8 mouse cellular contexts compared by ENCODE assay signal in genomic region chr8:71654600-71654999, GRCm38 (mm10). TPM values are rescaled to one million over a fixed set of nuclear protein-coding genes. Genes with fewer than 3 reads are reported as not detected.
A peak's percentile ranks its signal among the peaks of the same experiment; 100 is the strongest.
DNase-seq lines count a peak whose midpoint lies in the region; ATAC-seq and TF ChIP-seq lines count a peak whose summit lies in the region.

No protein-coding gene starts in this region.

- H3K9ac ChIP-seq in heart, embryonic 14.5 days (ENCODE audit: low read length), result no peak overlapping the region
- no peak overlapping the region for H3K9ac ChIP-seq in hindbrain, embryonic 16.5 days (ENCODE audit: low read depth, low read length)
- no peak overlapping the region for H3K9ac ChIP-seq in lung, postnatal 0 days (replicated peaks; ENCODE audit: low read depth)
- no peak overlapping the region for H3K9ac ChIP-seq in stomach, embryonic 16.5 days (ENCODE audit: low read length)

- no peak overlapping the region for H3K27ac ChIP-seq in heart, embryonic 14.5 days (replicated peaks in 1 of 2; ENCODE audit: control insufficient read depth in 1 of 2, insufficient read depth in 1 of 2, low read depth in 2 of 2, low read length in 2 of 2)
- H3K27ac ChIP-seq in hindbrain, embryonic 16.5 days (ENCODE audit: low read depth, low read length), result no peak overlapping the region
- H3K27ac ChIP-seq in lung, postnatal 0 days (ENCODE audit: low read length), result no peak overlapping the region
- H3K27ac ChIP-seq in stomach, embryonic 16.5 days (ENCODE audit: low read length), result no peak overlapping the region

- no peak for TF ChIP-seq CTCF in lung, postnatal 0 days (IDR thresholded peaks at IDR 0.05)

- no peak for TF ChIP-seq EP300 in lung, postnatal 0 days (IDR thresholded peaks at IDR 0.05)

- H3K4me2 ChIP-seq in heart, embryonic 14.5 days (ENCODE audit: low read length), result peak overlapping the region; percentile 18; the same call in 1 of the 2 replicates
- H3K4me2 ChIP-seq in hindbrain, embryonic 16.5 days (ENCODE audit: low read length), result 0 out of 2 replicates have a peak overlapping the region, but pooled peaks have one; percentile 15
- H3K4me2 ChIP-seq in lung, postnatal 0 days (replicated peaks; ENCODE audit: low read depth, low read length), result no peak overlapping the region
- peak overlapping the region; percentile 35 for H3K4me2 ChIP-seq in stomach, embryonic 16.5 days (ENCODE audit: low read depth, low read length)

- H3K4me3 ChIP-seq in heart, embryonic 14.5 days (ENCODE audit: control insufficient read depth in 1 of 2, insufficient read depth in 1 of 2, low read depth in 1 of 2, low read length in 2 of 2), result no peak overlapping the region
- no peak overlapping the region for H3K4me3 ChIP-seq in hindbrain, embryonic 16.5 days (ENCODE audit: low read length)
- no peak overlapping the region for H3K4me3 ChIP-seq in lung, postnatal 0 days (ENCODE audit: low read depth, low read length)
- H3K4me3 ChIP-seq in stomach, embryonic 16.5 days (replicated peaks; ENCODE audit: low read length), result peak overlapping the region; percentile 24

- H3K36me3 ChIP-seq in heart, embryonic 14.5 days (ENCODE audit: control insufficient read depth, insufficient read depth, low read length), result no peaks in the 10 kb centered on the region
- H3K36me3 ChIP-seq in hindbrain, embryonic 16.5 days (ENCODE audit: control insufficient read depth, insufficient read depth, low read length), result peaks cover 28% of the 10 kb centered on the region
- no peaks in the 10 kb centered on the region for H3K36me3 ChIP-seq in lung, postnatal 0 days (ENCODE audit: insufficient read depth, low read length)
- no peaks in the 10 kb centered on the region for H3K36me3 ChIP-seq in stomach, embryonic 16.5 days (ENCODE audit: control insufficient read depth, insufficient read depth, low read length)

- 1% methylated on average over 24 of the region's 24 CpGs for WGBS in heart, embryonic 14.5 days
- 6% methylated on average over 24 of the region's 24 CpGs for WGBS in hindbrain, embryonic 16.5 days
- WGBS in lung, postnatal 0 days, result 2% methylated on average over 24 of the region's 24 CpGs
- 3% methylated on average over 24 of the region's 24 CpGs for WGBS in stomach, embryonic 16.5 days

- intact Hi-C loops in heart, postnatal 10 days (cut with DNase I), result no loop called here
- intact Hi-C loops in gastrocnemius, postnatal 14 days (cut with DNase I; ENCODE audit: low total_unique reads), result no loop called here

- H3K27me3 ChIP-seq in heart, embryonic 14.5 days (ENCODE audit: control insufficient read depth, insufficient read depth, low read length), result peaks cover 76% of the 10 kb centered on the region
- H3K27me3 ChIP-seq in hindbrain, embryonic 16.5 days (replicated peaks; ENCODE audit: control insufficient read depth, insufficient read depth, low read length), result peaks cover 21% of the 10 kb centered on the region
- H3K27me3 ChIP-seq in lung, postnatal 0 days (replicated peaks; ENCODE audit: insufficient read depth, low read length), result 0 out of 2 replicates have a peak, but pooled peaks cover 36% of the 10 kb centered on the region
- peaks cover 50% of the 10 kb centered on the region for H3K27me3 ChIP-seq in stomach, embryonic 16.5 days (ENCODE audit: control insufficient read depth, insufficient read depth, low read length)

- H3K9me3 ChIP-seq in heart, embryonic 14.5 days (ENCODE audit: control insufficient read depth, low read length), result no peaks in the 10 kb centered on the region
- no peaks in the 10 kb centered on the region for H3K9me3 ChIP-seq in hindbrain, embryonic 16.5 days (ENCODE audit: control insufficient read depth, low read length)
- H3K9me3 ChIP-seq in lung, postnatal 0 days (ENCODE audit: low read length), result no peaks in the 10 kb centered on the region
- H3K9me3 ChIP-seq in stomach, embryonic 16.5 days (replicated peaks; ENCODE audit: control insufficient read depth, low read length), result no peaks in the 10 kb centered on the region

- DNase-seq in heart, postnatal 10 days, result no peak
- no peak for DNase-seq in lung, postnatal 0 days (ENCODE audit: low spot score)
- DNase-seq in gastrocnemius, postnatal 14 days, result no peak
- DNase-seq in heart, adult 11 months, result no peak

- H3K4me1 ChIP-seq in heart, embryonic 14.5 days (ENCODE audit: control insufficient read depth in 2 of 2, insufficient read depth in 2 of 2, low read length in 2 of 2), result peaks cover 2 to 3% of the 10 kb centered on the region in 2 experiments; a peak in 2 of 4 replicates
- H3K4me1 ChIP-seq in hindbrain, embryonic 16.5 days (ENCODE audit: control insufficient read depth, insufficient read depth, low read depth, low read length), result no peaks in the 10 kb centered on the region
- H3K4me1 ChIP-seq in lung, postnatal 0 days (ENCODE audit: insufficient read depth, low read depth, low read length), result no peaks in the 10 kb centered on the region
- H3K4me1 ChIP-seq in stomach, embryonic 16.5 days (ENCODE audit: control insufficient read depth, insufficient read depth, low read length), result peaks cover 5% of the 10 kb centered on the region; the same call in 1 of the 2 replicates

- ATAC-seq in heart, embryonic 14.5 days (ENCODE audit: insufficient number of reproducible peaks, insufficient read depth, low FRiP score, low read depth), result no peak
- ATAC-seq in common myeloid progenitor, adult 5-6 weeks (replicated peaks; ENCODE audit: low read depth, poor library complexity, severe bottlenecking), result peak; percentile 70
- ATAC-seq in hindbrain, embryonic 16.5 days, result no peak
- ATAC-seq in lung, postnatal 0 days, result peak; percentile 78
- ATAC-seq in stomach, embryonic 16.5 days (ENCODE audit: insufficient read depth, low FRiP score), result peak; percentile 54; the same call in 1 of the 2 replicates

RNA-seq across cellular contexts. Expression of gene Unc13a, which starts 17.0 kb away (rescaled TPM):
- 0.38 and 0.89 TPM in 2 replicates for polyA plus RNA-seq in heart, embryonic 14.5 days (2014; fragmentation: Nextera tagmentation; extraction: Ambion mirVana)
- 1 to 10 TPM; 1.1 to 1.5 TPM for total RNA-seq in heart, postnatal 10 days (2021)
- total RNA-seq in common myeloid progenitor, adult 5-6 weeks (2017), result 0.46 and 11.3 TPM in 2 replicates
- 22.4 and 23.1 TPM in 2 replicates for polyA plus RNA-seq in hindbrain, embryonic 16.5 days (2015; fragmentation: Nextera tagmentation; extraction: Ambion mirVana)
- 0.35 and 0.46 TPM in 2 replicates for polyA plus RNA-seq in lung, postnatal 0 days (2015; fragmentation: Nextera tagmentation; extraction: Ambion mirVana)
- 1.1 and 1.2 TPM in 2 replicates for polyA plus RNA-seq in stomach, embryonic 16.5 days (2015; fragmentation: Nextera tagmentation; extraction: Ambion mirVana)
- under 1 TPM; 0.18 to 0.20 TPM for total RNA-seq in gastrocnemius, postnatal 14 days (2021)

RNA-seq across cellular contexts. Expression of gene Jak3, which starts 21.5 kb away (rescaled TPM):
- polyA plus RNA-seq in heart, embryonic 14.5 days (2014; fragmentation: Nextera tagmentation; extraction: Ambion mirVana), result 5.9 and 6.3 TPM in 2 replicates
- total RNA-seq in heart, postnatal 10 days (2021), result 10 to 100 TPM; 14.3 to 15.0 TPM
- total RNA-seq in common myeloid progenitor, adult 5-6 weeks (2017), result 9.4 and 14.1 TPM in 2 replicates
- polyA plus RNA-seq in hindbrain, embryonic 16.5 days (2015; fragmentation: Nextera tagmentation; extraction: Ambion mirVana), result 7.3 and 8.1 TPM in 2 replicates
- 7.7 and 10.0 TPM in 2 replicates for polyA plus RNA-seq in lung, postnatal 0 days (2015; fragmentation: Nextera tagmentation; extraction: Ambion mirVana)
- 9.3 and 9.5 TPM in 2 replicates for polyA plus RNA-seq in stomach, embryonic 16.5 days (2015; fragmentation: Nextera tagmentation; extraction: Ambion mirVana)
- 1 to 10 TPM; 2.6 to 2.8 TPM for total RNA-seq in gastrocnemius, postnatal 14 days (2021)

RNA-seq across cellular contexts. Expression of gene Insl3, which starts 34.4 kb away (rescaled TPM):
- polyA plus RNA-seq in heart, embryonic 14.5 days (2014; fragmentation: Nextera tagmentation; extraction: Ambion mirVana), result 2.4 and 2.7 TPM in 2 replicates
- total RNA-seq in heart, postnatal 10 days (2021), result 1 to 10 TPM; 5.1 to 5.4 TPM
- total RNA-seq in common myeloid progenitor, adult 5-6 weeks (2017), result 3.4 and 3.5 TPM in 2 replicates
- polyA plus RNA-seq in hindbrain, embryonic 16.5 days (2015; fragmentation: Nextera tagmentation; extraction: Ambion mirVana), result 1.2 and 1.5 TPM in 2 replicates
- polyA plus RNA-seq in lung, postnatal 0 days (2015; fragmentation: Nextera tagmentation; extraction: Ambion mirVana), result 2.9 and 3.9 TPM in 2 replicates
- polyA plus RNA-seq in stomach, embryonic 16.5 days (2015; fragmentation: Nextera tagmentation; extraction: Ambion mirVana), result 1.1 and 1.7 TPM in 2 replicates
- 1 to 10 TPM; 1.1 to 1.5 TPM for total RNA-seq in gastrocnemius, postnatal 14 days (2021)

RNA-seq across cellular contexts. Expression of gene Colgalt1, which starts 43.8 kb away (rescaled TPM):
- polyA plus RNA-seq in heart, embryonic 14.5 days (2014; fragmentation: Nextera tagmentation; extraction: Ambion mirVana), result 58.1 and 61.6 TPM in 2 replicates
- total RNA-seq in heart, postnatal 10 days (2021), result 10 to 100 TPM; 46.3 to 54.9 TPM
- total RNA-seq in common myeloid progenitor, adult 5-6 weeks (2017), result 64.6 and 75.2 TPM in 2 replicates
- polyA plus RNA-seq in hindbrain, embryonic 16.5 days (2015; fragmentation: Nextera tagmentation; extraction: Ambion mirVana), result 62.1 and 74.1 TPM in 2 replicates
- polyA plus RNA-seq in lung, postnatal 0 days (2015; fragmentation: Nextera tagmentation; extraction: Ambion mirVana), result 64.7 and 66.0 TPM in 2 replicates
- 60.1 and 69.2 TPM in 2 replicates for polyA plus RNA-seq in stomach, embryonic 16.5 days (2015; fragmentation: Nextera tagmentation; extraction: Ambion mirVana)
- total RNA-seq in gastrocnemius, postnatal 14 days (2021), result 10 to 100 TPM; 35.6 to 39.3 TPM

RNA-seq across cellular contexts. Expression of gene B3gnt3, which starts 47.0 kb away (rescaled TPM):
- polyA plus RNA-seq in heart, embryonic 14.5 days (2014; fragmentation: Nextera tagmentation; extraction: Ambion mirVana), result 3.0 and 3.1 TPM in 2 replicates
- 10 to 100 TPM; 12.0 to 12.2 TPM for total RNA-seq in heart, postnatal 10 days (2021)
- 0.23 TPM in 1 of 2 replicates, not detected in the other for total RNA-seq in common myeloid progenitor, adult 5-6 weeks (2017)
- polyA plus RNA-seq in hindbrain, embryonic 16.5 days (2015; fragmentation: Nextera tagmentation; extraction: Ambion mirVana), result 0.44 and 0.62 TPM in 2 replicates
- polyA plus RNA-seq in lung, postnatal 0 days (2015; fragmentation: Nextera tagmentation; extraction: Ambion mirVana), result 11.7 and 12.1 TPM in 2 replicates
- polyA plus RNA-seq in stomach, embryonic 16.5 days (2015; fragmentation: Nextera tagmentation; extraction: Ambion mirVana), result 12.2 and 15.0 TPM in 2 replicates
- total RNA-seq in gastrocnemius, postnatal 14 days (2021), result 1 to 10 TPM; 5.2 to 5.5 TPM

Comparison
In these comparisons a context has a peak if more than half of its experiments do, and no peak if none do; other contexts are left out.
1. ATAC-seq: peak in common myeloid progenitor, adult 5-6 weeks (single experiment), lung, postnatal 0 days (single experiment) and stomach, embryonic 16.5 days (single experiment); none in heart, embryonic 14.5 days (single experiment) and hindbrain, embryonic 16.5 days (single experiment).
2. RNA of gene Unc13a, which starts 17.0 kb away (polyA plus RNA-seq): 22.4 to 23.1 TPM in hindbrain, embryonic 16.5 days; 1.1 to 1.2 TPM in stomach, embryonic 16.5 days, 0.38 to 0.89 TPM in heart, embryonic 14.5 days and 0.35 to 0.46 TPM in lung, postnatal 0 days; every median in the first group is over 10 times any median in the second.